Mouse (Mus musculus) heart, embryonic 14.5 days (tissue): ENCODE data around the gene Mylpf. TPM values are rescaled to one million over a fixed set of nuclear protein-coding genes. Genes with fewer than 3 reads are reported as not detected.

Experiments used
- polyA plus RNA-seq: library from polyadenylated mRNA; unstranded; fragments of >200 nt; fragmentation: Nextera tagmentation; extraction: Ambion mirVana; gene quantifications from 2 replicates; pipeline ENCODE4 v1.2.1, GENCODE M21; 2014

Gene Mylpf
- polyA plus RNA-seq, 1 experiment from 2014 or later = 14.9 TPM

Other genes starting within 250 kb of the Mylpf start
- gene Cdipt, start 233.0 kb upstream of the Mylpf start, polyA plus RNA-seq = 68.5 and 74.6 TPM in 2 replicates
- gene Cdiptos, start 232.8 kb upstream of the Mylpf start, polyA plus RNA-seq = 0.86 and 1.6 TPM in 2 replicates
- gene Mvp, start 194.3 kb upstream of the Mylpf start, polyA plus RNA-seq = 12.0 and 12.6 TPM in 2 replicates
- gene Pagr1b, start 192.4 kb upstream of the Mylpf start, polyA plus RNA-seq = 0.84 TPM in 1 of 2 replicates, not detected in the other
- 23.1 and 25.4 TPM in 2 replicates for gene Pagr1a, start 191.5 kb upstream of the Mylpf start, polyA plus RNA-seq
- 41.9 and 45.0 TPM in 2 replicates for gene Gm42742, start 187.8 kb upstream of the Mylpf start, polyA plus RNA-seq
- 2.1 and 3.2 TPM in 2 replicates for gene Prrt2, start 187.7 kb upstream of the Mylpf start, polyA plus RNA-seq
- 37.6 and 44.7 TPM in 2 replicates for gene Maz, start 181.9 kb upstream of the Mylpf start, polyA plus RNA-seq
- gene Kif22, start 166.4 kb upstream of the Mylpf start, polyA plus RNA-seq = 67.8 and 74.3 TPM in 2 replicates
- not detected in 2 replicates for gene Zg16, start 121.6 kb upstream of the Mylpf start, polyA plus RNA-seq
- gene AI467606, start 117.5 kb upstream of the Mylpf start, polyA plus RNA-seq = 0.65 and 1.2 TPM in 2 replicates
- 2.4 and 2.8 TPM in 2 replicates for gene Qprt, start 86.7 kb upstream of the Mylpf start, polyA plus RNA-seq
- 0.12 and 0.22 TPM in 2 replicates for gene Spn, start 71.1 kb upstream of the Mylpf start, polyA plus RNA-seq
- 33.7 and 34.8 TPM in 2 replicates for gene Cd2bp2, start 12.8 kb upstream of the Mylpf start, polyA plus RNA-seq
- 20.2 and 21.2 TPM in 2 replicates for gene Tbc1d10b, start 422 bp upstream of the Mylpf start, polyA plus RNA-seq
- 9.9 and 11.4 TPM in 2 replicates for gene Zfp553, start 24.2 kb downstream of the Mylpf start, polyA plus RNA-seq
- gene Sept1, start 24.2 kb downstream of the Mylpf start, polyA plus RNA-seq = 22.2 and 25.3 TPM in 2 replicates
- gene Zfp771, start 35.4 kb downstream of the Mylpf start, polyA plus RNA-seq = 26.8 and 31.4 TPM in 2 replicates
- 168 and 172 TPM in 2 replicates for gene Dctpp1, start 51.8 kb downstream of the Mylpf start, polyA plus RNA-seq
- gene Sephs2, start 65.2 kb downstream of the Mylpf start, polyA plus RNA-seq = 69.5 and 74.6 TPM in 2 replicates
- gene Itgal, start 87.4 kb downstream of the Mylpf start, polyA plus RNA-seq = 1.2 and 1.5 TPM in 2 replicates
- gene Zfp768, start 136.7 kb downstream of the Mylpf start, polyA plus RNA-seq = 5.6 TPM in 2 replicates
- gene Zfp747, start 167.2 kb downstream of the Mylpf start, polyA plus RNA-seq = 4.7 TPM in 2 replicates
- gene 9130019O22Rik, start 178.3 kb downstream of the Mylpf start, polyA plus RNA-seq = 4.5 and 4.6 TPM in 2 replicates
- 3.8 and 4.6 TPM in 2 replicates for gene E430018J23Rik, start 184.7 kb downstream of the Mylpf start, polyA plus RNA-seq
- gene Zfp764, start 197.9 kb downstream of the Mylpf start, polyA plus RNA-seq = 5.8 and 6.4 TPM in 2 replicates
- 16.4 and 18.4 TPM in 2 replicates for gene Zfp688, start 213.2 kb downstream of the Mylpf start, polyA plus RNA-seq
- 4.0 and 4.9 TPM in 2 replicates for gene Zfp689, start 240.3 kb downstream of the Mylpf start, polyA plus RNA-seq